Comparison of ENCODE assay signal across 8 mouse cellular contexts in the genomic region with DNA sequence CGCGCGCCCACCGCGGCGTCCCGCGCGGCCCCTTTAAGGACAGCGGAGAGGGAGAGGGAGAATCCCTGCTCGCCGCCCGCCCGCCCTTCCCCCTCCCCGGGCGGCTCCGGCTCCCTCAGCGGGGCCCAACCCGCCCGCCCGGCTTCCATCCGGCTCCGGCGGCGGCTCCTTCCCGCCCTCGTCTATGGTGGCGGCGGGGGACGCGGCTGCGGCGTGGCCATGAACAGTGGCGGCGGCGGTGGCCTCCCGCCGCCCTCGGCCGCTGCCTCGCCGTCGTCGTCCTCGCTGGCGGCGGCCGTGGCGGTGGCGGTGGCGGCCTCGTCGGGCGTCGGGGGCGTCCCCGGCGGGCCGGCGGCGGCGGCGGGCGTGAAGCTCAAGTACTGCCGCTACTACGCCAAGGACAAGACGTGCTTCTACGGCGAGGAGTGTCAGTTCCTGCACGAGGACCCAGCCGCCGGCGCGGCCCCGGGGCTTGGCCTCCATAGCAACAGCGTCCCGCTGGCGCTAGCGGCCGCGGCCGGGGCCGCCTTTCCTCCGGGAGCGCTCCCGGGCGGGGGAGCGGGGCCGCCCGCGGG. TPM values are rescaled to one million over a fixed set of nuclear protein-coding genes. Genes with fewer than 3 reads are reported as not detected.
DNase-seq lines count a peak whose midpoint lies in the region; ATAC-seq and TF ChIP-seq lines count a peak whose summit lies in the region.

No protein-coding gene starts in this region.

- no peak for TF ChIP-seq CTCF in spleen, adult 2 months (IDR thresholded peaks at IDR 0.05; ENCODE audit: extremely low read depth, insufficient read depth, insufficient read length, insufficient replicate concordance)
- TF ChIP-seq CTCF in liver, postnatal 0 days (IDR thresholded peaks at IDR 0.05; ENCODE audit: low read depth): no peak

- H3K27me3 ChIP-seq in spleen, adult 2 months (ENCODE audit: control insufficient read depth, insufficient read depth, low read length): no peaks in the 10 kb centered on the region
- H3K27me3 ChIP-seq in kidney, embryonic 14.5 days (ENCODE audit: control insufficient read depth, insufficient read depth, low read length): no peaks in the 10 kb centered on the region
- no peaks in the 10 kb centered on the region for H3K27me3 ChIP-seq in liver, postnatal 0 days (ENCODE audit: insufficient read depth, low read length)
- no peaks in the 10 kb centered on the region for H3K27me3 ChIP-seq in neural tube, embryonic 13.5 days

- no peaks in the 10 kb centered on the region for H3K36me3 ChIP-seq in spleen, adult 2 months (ENCODE audit: control insufficient read depth, insufficient read depth, low read length)
- H3K36me3 ChIP-seq in kidney, embryonic 14.5 days (ENCODE audit: control insufficient read depth, insufficient read depth, low read length): peaks cover 3% of the 10 kb centered on the region
- H3K36me3 ChIP-seq in liver, postnatal 0 days (replicated peaks; ENCODE audit: insufficient read depth, low read length): peaks cover 7% of the 10 kb centered on the region; the same call in 1 of the 2 replicates
- H3K36me3 ChIP-seq in neural tube, embryonic 13.5 days: no peaks in the 10 kb centered on the region

- H3K9me3 ChIP-seq in kidney, embryonic 14.5 days (ENCODE audit: control insufficient read depth, low read length): no peaks in the 10 kb centered on the region
- no peaks in the 10 kb centered on the region for H3K9me3 ChIP-seq in liver, postnatal 0 days (ENCODE audit: low read length)
- no peaks in the 10 kb centered on the region for H3K9me3 ChIP-seq in neural tube, embryonic 13.5 days

- DNase-seq in spleen, adult 2 months (ENCODE audit: low read depth in 1 of 2, low spot score in 2 of 2): peak in 1 of 2 experiments; percentile 40
- no peak for DNase-seq in spleen, adult 12 weeks (ENCODE audit: low spot score)
- peak; percentile 30 to 45 for DNase-seq in cerebellum, postnatal 4 days (ENCODE audit: low spot score in 2 of 2)
- peak; percentile 73 for DNase-seq in gastrocnemius, postnatal 14 days
- peak; percentile 66 for DNase-seq in liver, postnatal 0 days
- DNase-seq in thymus, postnatal 14 days: peak; percentile 61

- TF ChIP-seq POLR2A in spleen, adult 2 months (IDR thresholded peaks at IDR 0.05; ENCODE audit: low read depth, low read length): no peak

- WGBS in spleen, adult 2 months: 1% methylated on average over 63 of the region's 91 CpGs
- WGBS in kidney, embryonic 14.5 days: under 1% methylated on average over 51 of the region's 91 CpGs
- WGBS in liver, postnatal 0 days (ENCODE audit: insufficient replicate concordance): under 1% methylated on average over 40 of the region's 91 CpGs
- 0% methylated on average over 45 of the region's 91 CpGs for WGBS in neural tube, embryonic 13.5 days

- H3K27ac ChIP-seq in spleen, adult 2 months (ENCODE audit: insufficient read depth, low read length): peak overlapping the region; percentile 99
- H3K27ac ChIP-seq in kidney, embryonic 14.5 days (ENCODE audit: low read depth, low read length): peak overlapping the region; percentile 94
- peak overlapping the region; percentile 99 for H3K27ac ChIP-seq in liver, postnatal 0 days (ENCODE audit: low read depth)
- H3K27ac ChIP-seq in neural tube, embryonic 13.5 days (replicated peaks): peak overlapping the region; percentile 99

- intact Hi-C loops in gastrocnemius, postnatal 14 days (cut with DNase I; ENCODE audit: low total_unique reads): loop anchor here (10.0 kb wide), 1 partner anchor 114 kb away; no protein-coding TSS in a partner anchor

- ATAC-seq in kidney, embryonic 14.5 days (ENCODE audit: low FRiP score, low TSS enrichment): peak; percentile 90
- ATAC-seq in liver, postnatal 0 days: peak; percentile 87
- peak; percentile 90 for ATAC-seq in neural tube, embryonic 13.5 days (ENCODE audit: low read depth)

- H3K4me3 ChIP-seq in spleen, adult 2 months (ENCODE audit: extremely low read depth, insufficient read depth, insufficient read length): peak overlapping the region; percentile 63
- peak overlapping the region; percentile 99 for H3K4me3 ChIP-seq in kidney, embryonic 14.5 days (ENCODE audit: low read length)
- peak overlapping the region; percentile 81 for H3K4me3 ChIP-seq in liver, postnatal 0 days (ENCODE audit: low read depth, low read length)
- peak overlapping the region; percentile 90 for H3K4me3 ChIP-seq in neural tube, embryonic 13.5 days

- H3K4me2 ChIP-seq in kidney, embryonic 14.5 days (replicated peaks; ENCODE audit: low read depth, low read length): peak overlapping the region; percentile 76
- peak overlapping the region; percentile 89 for H3K4me2 ChIP-seq in liver, postnatal 0 days (ENCODE audit: low read depth, low read length)
- H3K4me2 ChIP-seq in neural tube, embryonic 13.5 days: peak overlapping the region; percentile 93

- TF ChIP-seq EP300 in liver, postnatal 0 days (IDR thresholded peaks at IDR 0.05; ENCODE audit: low read depth): no peak

- peaks cover 18% of the 10 kb centered on the region; the same call in 1 of the 2 replicates for H3K4me1 ChIP-seq in spleen, adult 2 months (ENCODE audit: control insufficient read depth, insufficient read depth, insufficient read length)
- peaks cover 27% of the 10 kb centered on the region for H3K4me1 ChIP-seq in kidney, embryonic 14.5 days (ENCODE audit: control insufficient read depth, insufficient read depth, low read length)
- H3K4me1 ChIP-seq in liver, postnatal 0 days (ENCODE audit: insufficient read depth): peaks cover 43% of the 10 kb centered on the region
- H3K4me1 ChIP-seq in neural tube, embryonic 13.5 days (replicated peaks): peaks cover 45% of the 10 kb centered on the region

- peak overlapping the region; percentile 85 for H3K9ac ChIP-seq in kidney, embryonic 14.5 days (ENCODE audit: low read depth, low read length)
- peak overlapping the region; percentile 88 for H3K9ac ChIP-seq in liver, postnatal 0 days (replicated peaks)
- peak overlapping the region; percentile 97 for H3K9ac ChIP-seq in neural tube, embryonic 13.5 days

RNA-seq across cellular contexts. Expression of a gene that starts 0.5 kb away (rescaled TPM):
- 31.7 and 37.7 TPM in 2 replicates for polyA plus RNA-seq in spleen, adult 2 months (2012; rRNA removed)
- total RNA-seq in gastrocnemius, postnatal 14 days (2021): 10 to 100 TPM; 22.2 to 31.3 TPM
- polyA plus RNA-seq in kidney, embryonic 14.5 days (2014; fragmentation: Nextera tagmentation; extraction: Ambion mirVana): 88.9 and 102 TPM in 2 replicates
- polyA plus RNA-seq in liver, postnatal 0 days (2015; fragmentation: Nextera tagmentation; extraction: Ambion mirVana): 25.2 and 29.9 TPM in 2 replicates
- polyA plus RNA-seq in neural tube, embryonic 13.5 days (2015; fragmentation: Nextera tagmentation; extraction: Ambion mirVana): 63.1 and 69.1 TPM in 2 replicates

RNA-seq across cellular contexts. Expression of a gene that starts 30.2 kb away (rescaled TPM):
- 6.5 and 7.1 TPM in 2 replicates for polyA plus RNA-seq in spleen, adult 2 months (2012; rRNA removed)
- total RNA-seq in gastrocnemius, postnatal 14 days (2021): not detected
- polyA plus RNA-seq in kidney, embryonic 14.5 days (2014; fragmentation: Nextera tagmentation; extraction: Ambion mirVana): not detected in 2 replicates
- 1.3 and 1.5 TPM in 2 replicates for polyA plus RNA-seq in liver, postnatal 0 days (2015; fragmentation: Nextera tagmentation; extraction: Ambion mirVana)
- 0.64 and 0.95 TPM in 2 replicates for polyA plus RNA-seq in neural tube, embryonic 13.5 days (2015; fragmentation: Nextera tagmentation; extraction: Ambion mirVana)
